Mouse (Mus musculus) forebrain, embryonic 11.5 days (tissue): ENCODE results near the gene Aldoc. TPM values are rescaled to one million over a fixed set of nuclear protein-coding genes. Genes with fewer than 3 reads are reported as not detected.

Source experiments
- polyA plus RNA-seq: library from polyadenylated mRNA; unstranded; fragments of >200 nt; fragmentation: Nextera tagmentation; extraction: Ambion mirVana; gene quantifications from 2 replicates; pipeline ENCODE4 v1.2.1, GENCODE M21; 2014

The Aldoc gene
- polyA plus RNA-seq, 1 experiment from 2014 or later, result 3.3 TPM

Other genes with a start within 250 kb of the Aldoc start
- gene Eral1, start 242.6 kb upstream of the Aldoc start, polyA plus RNA-seq, result 39.4 and 41.8 TPM in 2 replicates
- 31.3 and 34.4 TPM in 2 replicates for gene Fam222b, start 228.3 kb upstream of the Aldoc start, polyA plus RNA-seq
- 77.7 and 79.6 TPM in 2 replicates for gene Traf4, start 157.4 kb upstream of the Aldoc start, polyA plus RNA-seq
- gene Nek8, start 146.3 kb upstream of the Aldoc start, polyA plus RNA-seq, result 7.6 and 9.6 TPM in 2 replicates
- gene Tlcd1, start 146.3 kb upstream of the Aldoc start, polyA plus RNA-seq, result 7.1 and 9.9 TPM in 2 replicates
- gene Rpl23a, start 139.4 kb upstream of the Aldoc start, polyA plus RNA-seq, result 1,094 and 1,161 TPM in 2 replicates
- gene Rab34, start 134.5 kb upstream of the Aldoc start, polyA plus RNA-seq, result 54.7 and 58.8 TPM in 2 replicates
- gene Proca1, start 129.6 kb upstream of the Aldoc start, polyA plus RNA-seq, result 1.4 and 1.6 TPM in 2 replicates
- 41.0 and 52.3 TPM in 2 replicates for gene Sdf2, start 77.2 kb upstream of the Aldoc start, polyA plus RNA-seq
- gene Supt6, start 77.0 kb upstream of the Aldoc start, polyA plus RNA-seq, result 33.7 and 34.0 TPM in 2 replicates
- 75.1 and 84.6 TPM in 2 replicates for gene 2610507B11Rik, start 61.2 kb upstream of the Aldoc start, polyA plus RNA-seq
- gene BC030499, start 32.1 kb upstream of the Aldoc start, polyA plus RNA-seq, result 0.21 and 0.87 TPM in 2 replicates
- 75.5 and 76.1 TPM in 2 replicates for gene Spag5, start 21.4 kb upstream of the Aldoc start, polyA plus RNA-seq
- 69.6 and 70.3 TPM in 2 replicates for gene Pigs, start 5.4 kb downstream of the Aldoc start, polyA plus RNA-seq
- 73.2 and 77.4 TPM in 2 replicates for gene Unc119, start 20.5 kb downstream of the Aldoc start, polyA plus RNA-seq
- gene Foxn1, start 63.6 kb downstream of the Aldoc start, polyA plus RNA-seq, result not detected in 2 replicates
- gene Slc13a2, start 99.2 kb downstream of the Aldoc start, polyA plus RNA-seq, result not detected in 2 replicates
- gene Slc46a1, start 142.7 kb downstream of the Aldoc start, polyA plus RNA-seq, result 18.4 TPM in 2 replicates
- 18.4 and 24.9 TPM in 2 replicates for gene Sarm1, start 174.8 kb downstream of the Aldoc start, polyA plus RNA-seq
- 36.3 and 38.6 TPM in 2 replicates for gene Vtn, start 176.1 kb downstream of the Aldoc start, polyA plus RNA-seq
- gene Sebox, start 180.5 kb downstream of the Aldoc start, polyA plus RNA-seq, result not detected in 2 replicates
- 77.1 and 77.2 TPM in 2 replicates for gene Tmem199, start 189.2 kb downstream of the Aldoc start, polyA plus RNA-seq
- 144 and 155 TPM in 2 replicates for gene Poldip2, start 189.2 kb downstream of the Aldoc start, polyA plus RNA-seq
- gene Tnfaip1, start 213.4 kb downstream of the Aldoc start, polyA plus RNA-seq, result 85.8 and 90.1 TPM in 2 replicates
- gene Ift20, start 213.4 kb downstream of the Aldoc start, polyA plus RNA-seq, result 87.3 and 92.3 TPM in 2 replicates
- 77.6 and 87.4 TPM in 2 replicates for gene Tmem97, start 227.8 kb downstream of the Aldoc start, polyA plus RNA-seq